Mouse (Mus musculus) limb, embryonic 15.5 days (tissue): Measurements from ENCODE around the gene Rnf135. TPM values are rescaled to one million over a fixed set of nuclear protein-coding genes. Genes with fewer than 3 reads are reported as not detected.
A peak's percentile ranks its signal among the peaks of the same experiment; 100 is the strongest.
"Not testable (repeated sequence)": the region's sequence is repeated elsewhere in the genome, so short reads cannot be mapped to it uniquely, and the experiment has no call there.

Experiments used
- ATAC-seq: fragments of 200-750 bp; cut with Nextera tagmentation; 2 replicates; pipeline ENCODE4 v1.8.0; 2017; ENCODE audit warnings: low read depth, moderate TSS enrichment; ENCODE audit not compliant: insufficient number of reproducible peaks, low FRiP score, low TSS enrichment
- H3K27ac ChIP-seq: fragments of 300-500 bp; sonication (generic); 2 replicates; pipeline ENCODE4 v1.5.1; 2015; ENCODE audit warnings: moderate library complexity, mild to moderate bottlenecking, inconsistent platforms
- H3K27me3 ChIP-seq: fragments of 300-500 bp; sonication (generic); 2 replicates; pipeline ENCODE4 v1.6.1; 2015; ENCODE audit warnings: inconsistent platforms
- H3K36me3 ChIP-seq: fragments of 300-500 bp; sonication (generic); 2 replicates; pipeline ENCODE4 v1.6.1; 2015; ENCODE audit warnings: inconsistent platforms
- H3K4me1 ChIP-seq: fragments of 300-500 bp; sonication (generic); 2 replicates; pipeline ENCODE4 v1.6.1; 2015; ENCODE audit warnings: inconsistent platforms
- H3K4me2 ChIP-seq: fragments of 300-500 bp; sonication (generic); 2 replicates; pipeline ENCODE4 v1.6.1; 2015; ENCODE audit warnings: mild to moderate bottlenecking, inconsistent platforms
- H3K4me3 ChIP-seq: fragments of 300-500 bp; sonication (generic); 2 replicates; pipeline ENCODE4 v1.5.1; 2015; ENCODE audit warnings: mild to moderate bottlenecking, inconsistent platforms
- H3K9ac ChIP-seq: fragments of 300-500 bp; sonication (generic); 2 replicates; pipeline ENCODE4 v1.6.1; 2015; ENCODE audit warnings: inconsistent platforms
- H3K9me3 ChIP-seq: fragments of 300-500 bp; sonication (generic); 2 replicates; pipeline ENCODE4 v1.6.1; 2016; ENCODE audit warnings: inconsistent platforms
- whole genome bisulfite sequencing: fragments of 180-500 bp; shearing (Covaris S2); methylation state at CpG from one replicate; pipeline ENCODE4 v1.1.7; 2015; 5-methylcytosine and 5-hydroxymethylcytosine counted together
- polyA plus RNA-seq: library from polyadenylated mRNA; unstranded; fragments of >200 nt; fragmentation: Nextera tagmentation; extraction: Ambion mirVana; gene quantifications from 2 replicates; pipeline ENCODE4 v1.2.1, GENCODE M21; 2015

Rnf135 gene
- polyA plus RNA-seq, 1 experiment from 2014 or later = 9.2 TPM

- WGBS = under 1% methylated on average over 77 of the region's 78 CpGs
- H3K36me3 ChIP-seq = 0 out of 2 replicates have a peak, but pooled peaks cover 5% of the 10 kb centered on the region
- peak within 1 kb of the TSS; percentile 94 for H3K27ac ChIP-seq
- peak within 1 kb of the TSS; percentile 100 for H3K4me3 ChIP-seq
- H3K4me2 ChIP-seq = peak within 1 kb of the TSS; percentile 50
- H3K27me3 ChIP-seq = no peaks in the 10 kb centered on the region
- H3K9me3 ChIP-seq = no peaks in the 10 kb centered on the region
- peak; percentile 91 for ATAC-seq
- peaks cover 8% of the 10 kb centered on the region for H3K4me1 ChIP-seq
- H3K9ac ChIP-seq = peak within 1 kb of the TSS; percentile 88
These were observed 25.5 kb downstream of the Rnf135 start, which contains the start of gene Rhot1 for GRCm38 (mm10) chr11:80208860-80209800. Gene Rhot1 (plus strand): TSS chr11:80209019.

GRCm38 (mm10) chr11:80210321-80210720, 26.7 kb downstream of the Rnf135 start:
- Histone ChIP-seq H3K36me3 (0 out of 2 replicates have a peak, but pooled peaks cover 7% of the 10 kb centered on the region), H3K27me3 (no peaks in the 10 kb centered on the region), H3K4me2 (peak overlapping the region; percentile 50), H3K27ac (no peak overlapping the region), H3K9ac (no peak overlapping the region), H3K4me1 (peaks cover 8% of the 10 kb centered on the region), H3K4me3 (peak overlapping the region; percentile 100), H3K9me3 (no peaks in the 10 kb centered on the region)
- ATAC-seq = no peak
- 44% methylated on average over 6 of the region's 6 CpGs for WGBS

- H3K4me3 ChIP-seq = no peak overlapping the region
- H3K36me3 ChIP-seq = 0 out of 2 replicates have a peak, but pooled peaks cover 10% of the 10 kb centered on the region
- no peaks in the 10 kb centered on the region for H3K27me3 ChIP-seq
- H3K4me2 ChIP-seq = no peak overlapping the region
- no peak overlapping the region for H3K27ac ChIP-seq
- H3K4me1 ChIP-seq = peaks cover 8% of the 10 kb centered on the region
- WGBS = 94% methylated on average over 2 of the region's 2 CpGs
- H3K9ac ChIP-seq = no peak overlapping the region
- ATAC-seq = no peak
- H3K9me3 ChIP-seq = no peaks in the 10 kb centered on the region
These were observed 28.6 kb downstream of the Rnf135 start for GRCm38 (mm10) chr11:80212282-80212681.

- Histone ChIP-seq H3K27ac (no peak overlapping the region), H3K4me2 (no peak overlapping the region), H3K4me3 (no peak overlapping the region), H3K27me3 (no peaks in the 10 kb centered on the region), H3K4me1 (peaks cover 6% of the 10 kb centered on the region), H3K9me3 (no peaks in the 10 kb centered on the region), H3K9ac (no peak overlapping the region), H3K36me3 (peaks cover 10% of the 10 kb centered on the region)
- 90% methylated on average over 3 of the region's 3 CpGs for WGBS
- ATAC-seq = no peak
These were observed 31.6 kb downstream of the Rnf135 start for GRCm38 (mm10) chr11:80215291-80215690.

GRCm38 (mm10) chr11:80218657-80219293, 35.1 kb downstream of the Rnf135 start:
- Histone ChIP-seq H3K27ac (no peak overlapping the region), H3K27me3 (no peaks in the 10 kb centered on the region), H3K9me3 (no peaks in the 10 kb centered on the region), H3K36me3 (peaks cover 31% of the 10 kb centered on the region), H3K4me1 (peaks cover 2% of the 10 kb centered on the region; the same call in 1 of the 2 replicates), H3K4me2 (no peak overlapping the region), H3K9ac (no peak overlapping the region), H3K4me3 (no peak overlapping the region)
- WGBS = 77% methylated on average over 11 of the region's 11 CpGs
- ATAC-seq = no peak

GRCm38 (mm10) chr11:80230066-80230465, 46.4 kb downstream of the Rnf135 start:
- 92% methylated on average over 5 of the region's 5 CpGs for WGBS
- H3K27me3 ChIP-seq, H3K27ac ChIP-seq, H3K4me2 ChIP-seq, H3K9ac ChIP-seq, ATAC-seq, H3K9me3 ChIP-seq, H3K4me1 ChIP-seq, H3K4me3 ChIP-seq: not testable (repeated sequence)
- H3K36me3 ChIP-seq = peaks cover 62% of the 10 kb centered on the region

GRCm38 (mm10) chr11:80237278-80237677, 53.6 kb downstream of the Rnf135 start:
- Histone ChIP-seq H3K4me2 (no peak overlapping the region), H3K9ac (no peak overlapping the region), H3K9me3 (no peaks in the 10 kb centered on the region), H3K4me1 (no peaks in the 10 kb centered on the region), H3K27ac (no peak overlapping the region), H3K27me3 (no peaks in the 10 kb centered on the region), H3K36me3 (peaks cover 40% of the 10 kb centered on the region), H3K4me3 (no peak overlapping the region)
- no peak for ATAC-seq
- WGBS = 85% methylated on average over 3 of the region's 3 CpGs

- no peak for ATAC-seq
- Histone ChIP-seq H3K4me3 (no peak overlapping the region), H3K36me3 (peaks cover 41% of the 10 kb centered on the region), H3K4me2 (no peak overlapping the region), H3K9ac (no peak overlapping the region), H3K4me1 (no peaks in the 10 kb centered on the region), H3K9me3 (no peaks in the 10 kb centered on the region), H3K27me3 (no peaks in the 10 kb centered on the region), H3K27ac (no peak overlapping the region)
- WGBS = 89% methylated on average over 4 of the region's 4 CpGs
These were observed 54.7 kb downstream of the Rnf135 start for GRCm38 (mm10) chr11:80238306-80238705.

GRCm38 (mm10) chr11:80247026-80247425, 63.4 kb downstream of the Rnf135 start:
- Histone ChIP-seq H3K9me3 (no peaks in the 10 kb centered on the region), H3K4me2 (no peak overlapping the region), H3K27ac (no peak overlapping the region), H3K9ac (no peak overlapping the region), H3K4me1 (no peaks in the 10 kb centered on the region), H3K27me3 (no peaks in the 10 kb centered on the region), H3K4me3 (no peak overlapping the region), H3K36me3 (peaks cover 77% of the 10 kb centered on the region)
- no peak for ATAC-seq

- WGBS = 91% methylated on average over 3 of the region's 3 CpGs
- Histone ChIP-seq H3K4me1 (no peaks in the 10 kb centered on the region), H3K4me3 (no peak overlapping the region), H3K36me3 (peaks cover 70% of the 10 kb centered on the region), H3K27ac (no peak overlapping the region), H3K9ac (no peak overlapping the region), H3K4me2 (no peak overlapping the region), H3K27me3 (no peaks in the 10 kb centered on the region), H3K9me3 (no peaks in the 10 kb centered on the region)
- no peak for ATAC-seq
These were observed 64.9 kb downstream of the Rnf135 start for GRCm38 (mm10) chr11:80248531-80248930.
